Comparison of ENCODE assay signal across 9 mouse cellular contexts in genomic region chr5:142550706-142551652, GRCm38 (mm10). TPM values are rescaled to one million over a fixed set of nuclear protein-coding genes. Genes with fewer than 3 reads are reported as not detected.
A peak's percentile ranks its signal among the peaks of the same experiment; 100 is the strongest.
DNase-seq lines count a peak whose midpoint lies in the region; ATAC-seq and TF ChIP-seq lines count a peak whose summit lies in the region.
"Had no signal": no experiment of that assay in that cellular context is flagged by ENCODE, and none has a peak within 500 bp of the region (broad histone marks: within the 10 kb centered on the region; RNA-seq: fewer than 3 reads in every experiment).

Gene Radil, minus strand, starts transcription at chr5:142551098.

- no peaks in the 10 kb centered on the region for H3K9me3 ChIP-seq in E14TG2a.4 (ENCODE audit: low read length)
- no peaks in the 10 kb centered on the region; the same call in 1 of the 2 replicates for H3K9me3 ChIP-seq in forebrain, embryonic 11.5 days (ENCODE audit: control insufficient read depth, low read length)
- H3K9me3 ChIP-seq in heart, embryonic 15.5 days (replicated peaks) = no peaks in the 10 kb centered on the region
- H3K9me3 ChIP-seq in liver, embryonic 13.5 days (replicated peaks) = peaks cover 4% of the 10 kb centered on the region; the same call in 1 of the 2 replicates
- no peaks in the 10 kb centered on the region for H3K9me3 ChIP-seq in stomach, embryonic 16.5 days (replicated peaks; ENCODE audit: control insufficient read depth, low read length)

- no peaks in the 10 kb centered on the region for H3K36me3 ChIP-seq in E14TG2a.4 (ENCODE audit: insufficient read depth, low read length)
- no peaks in the 10 kb centered on the region for H3K36me3 ChIP-seq in forebrain, embryonic 11.5 days (ENCODE audit: control insufficient read depth, insufficient read depth, low read length)
- H3K36me3 ChIP-seq in heart, embryonic 15.5 days = no peaks in the 10 kb centered on the region
- no peaks in the 10 kb centered on the region for H3K36me3 ChIP-seq in liver, embryonic 13.5 days
- H3K36me3 ChIP-seq in stomach, embryonic 16.5 days (ENCODE audit: control insufficient read depth, insufficient read depth, low read length) = no peaks in the 10 kb centered on the region

- DNase-seq in c-Kit-positive CD71-positive TER-119-positive erythroid progenitor cells, embryonic 14.5 days (ENCODE audit: low spot score) = peak; percentile 78
- DNase-seq in forebrain, embryonic 11.5 days (ENCODE audit: low spot score) = peak; percentile 98
- peak; percentile 92 to 94 for DNase-seq in kidney, postnatal 25 days
- peak; percentile 88 for DNase-seq in liver, embryonic 13.5 days
- DNase-seq in neural tube, embryonic 10.5 days (ENCODE audit: extremely low spot score, low spot score) = peak; percentile 97

- peak within 1 kb of the TSS; percentile 92 for H3K4me3 ChIP-seq in E14TG2a.4 (replicated peaks; ENCODE audit: low read length)
- H3K4me3 ChIP-seq in forebrain, embryonic 11.5 days (ENCODE audit: low read depth, low read length) = peak within 1 kb of the TSS; percentile 52
- H3K4me3 ChIP-seq in heart, embryonic 15.5 days = peak within 1 kb of the TSS; percentile 69
- H3K4me3 ChIP-seq in liver, embryonic 13.5 days (replicated peaks) = peak within 1 kb of the TSS; percentile 58
- peak within 1 kb of the TSS; percentile 55 for H3K4me3 ChIP-seq in stomach, embryonic 16.5 days (replicated peaks; ENCODE audit: low read length)

- no peak within 1 kb of the TSS for H3K27ac ChIP-seq in forebrain, embryonic 11.5 days (ENCODE audit: low read depth, low read length)
- H3K27ac ChIP-seq in heart, embryonic 15.5 days = peak within 1 kb of the TSS; percentile 81
- H3K27ac ChIP-seq in liver, embryonic 13.5 days = no peak within 1 kb of the TSS
- no peak within 1 kb of the TSS for H3K27ac ChIP-seq in stomach, embryonic 16.5 days (ENCODE audit: low read length)
- H3K27ac ChIP-seq: macrophage had no signal

- peaks cover 5% of the 10 kb centered on the region; the same call in 1 of the 2 replicates for H3K27me3 ChIP-seq in E14TG2a.4 (ENCODE audit: insufficient read depth, low read length)
- peaks cover 7% of the 10 kb centered on the region for H3K27me3 ChIP-seq in forebrain, embryonic 11.5 days (ENCODE audit: control insufficient read depth, insufficient read depth, low read length)
- H3K27me3 ChIP-seq in heart, embryonic 15.5 days = no peaks in the 10 kb centered on the region
- H3K27me3 ChIP-seq in liver, embryonic 13.5 days = peaks cover 40% of the 10 kb centered on the region
- H3K27me3 ChIP-seq in stomach, embryonic 16.5 days (ENCODE audit: control insufficient read depth, insufficient read depth, low read length) = 0 out of 2 replicates have a peak, but pooled peaks cover 3% of the 10 kb centered on the region

- peak within 1 kb of the TSS; percentile 91 for H3K4me2 ChIP-seq in forebrain, embryonic 11.5 days (ENCODE audit: low read depth, low read length, severe bottlenecking)
- peak within 1 kb of the TSS; percentile 99 for H3K4me2 ChIP-seq in heart, embryonic 15.5 days
- H3K4me2 ChIP-seq in liver, embryonic 13.5 days = peak within 1 kb of the TSS; percentile 81
- H3K4me2 ChIP-seq in stomach, embryonic 16.5 days (ENCODE audit: low read depth, low read length) = peak within 1 kb of the TSS; percentile 92

- ATAC-seq in forebrain, embryonic 11.5 days (replicated peaks; ENCODE audit: low FRiP score) = peak; percentile 93
- ATAC-seq in heart, embryonic 15.5 days (replicated peaks; ENCODE audit: insufficient number of reproducible peaks, insufficient read depth, low FRiP score, low read depth) = peak; percentile 94
- peak; percentile 85 for ATAC-seq in liver, embryonic 13.5 days (ENCODE audit: low read depth)
- ATAC-seq in stomach, embryonic 16.5 days (ENCODE audit: insufficient read depth, low FRiP score) = peak; percentile 96

- H3K9ac ChIP-seq in forebrain, embryonic 11.5 days (ENCODE audit: low read length) = peak within 1 kb of the TSS; percentile 54
- H3K9ac ChIP-seq in heart, embryonic 15.5 days = peak within 1 kb of the TSS; percentile 74
- peak within 1 kb of the TSS; percentile 49 for H3K9ac ChIP-seq in liver, embryonic 13.5 days
- peak within 1 kb of the TSS; percentile 62 for H3K9ac ChIP-seq in stomach, embryonic 16.5 days (ENCODE audit: low read length)

- peak; percentile 44; the same call in 1 of the 2 replicates for TF ChIP-seq CTCF in E14TG2a.4 (conservative IDR thresholded peaks at IDR 0.05; ENCODE audit: low read length)

- 2% methylated on average over 71 of the region's 80 CpGs for WGBS in forebrain, embryonic 11.5 days
- WGBS in heart, embryonic 15.5 days = 2% methylated on average over 80 of the region's 80 CpGs
- WGBS in liver, embryonic 13.5 days (ENCODE audit: insufficient replicate concordance) = 3% methylated on average over 78 of the region's 80 CpGs
- WGBS in stomach, embryonic 16.5 days = 2% methylated on average over 80 of the region's 80 CpGs

- peaks cover 41% of the 10 kb centered on the region for H3K4me1 ChIP-seq in E14TG2a.4 (replicated peaks; ENCODE audit: low read depth, low read length)
- peaks cover 8% of the 10 kb centered on the region for H3K4me1 ChIP-seq in forebrain, embryonic 11.5 days (replicated peaks; ENCODE audit: control insufficient read depth, insufficient read depth, low read length)
- peaks cover 14% of the 10 kb centered on the region for H3K4me1 ChIP-seq in heart, embryonic 15.5 days (replicated peaks)
- peaks cover 14% of the 10 kb centered on the region for H3K4me1 ChIP-seq in liver, embryonic 13.5 days (replicated peaks)
- 0 out of 2 replicates have a peak, but pooled peaks cover 3% of the 10 kb centered on the region for H3K4me1 ChIP-seq in stomach, embryonic 16.5 days (ENCODE audit: control insufficient read depth, insufficient read depth, low read length)

RNA-seq across cellular contexts. Expression of gene Radil, which starts in this region (rescaled TPM):
- 1.9 and 2.1 TPM in 2 replicates for polyA plus RNA-seq in forebrain, embryonic 11.5 days (2014; fragmentation: Nextera tagmentation; extraction: Ambion mirVana)
- 8.6 and 9.7 TPM in 2 replicates for polyA plus RNA-seq in heart, embryonic 15.5 days (2015; fragmentation: Nextera tagmentation; extraction: Ambion mirVana)
- polyA plus RNA-seq in liver, embryonic 13.5 days (2015; fragmentation: Nextera tagmentation; extraction: Ambion mirVana) = 0.09 and 0.14 TPM in 2 replicates
- 1.8 and 2.4 TPM in 2 replicates for polyA plus RNA-seq in stomach, embryonic 16.5 days (2015; fragmentation: Nextera tagmentation; extraction: Ambion mirVana)
- polyA plus RNA-seq: macrophage had no signal

Comparison
In these comparisons a context has a peak if more than half of its experiments do, and no peak if none do; other contexts are left out.
1. Peak in DNase-seq, ATAC-seq, H3K4me3 ChIP-seq, H3K9ac ChIP-seq and H3K4me2 ChIP-seq in liver, embryonic 13.5 days; RNA of the gene not detected or under 1 TPM.